Mouse (Mus musculus) MEL (cell line): ENCODE measurements around the gene Lrriq4.

Experiments
- CHD1 ChIP-seq: IDR thresholded peaks from 2 replicates; pipeline ENCODE4 v1.6.1; 2012; ENCODE audit warnings: low read depth, mild to moderate bottlenecking, inconsistent platforms, low read length, improper control_type of control experiment
- CTCF ChIP-seq, 3 experiments: IDR thresholded peaks in 2 of 3; conservative IDR thresholded peaks in 1 of 3; 2 replicates each; pipeline ENCODE4 v1.5.1; 2011 to 2012; ENCODE audit warnings: low read length in 3 of 3, low read depth in 2 of 3, mild to moderate bottlenecking in 2 of 3, improper control_type of control experiment in 1 of 3, inconsistent platforms in 1 of 3, mixed read lengths in 1 of 3, moderate library complexity in 1 of 3; ENCODE audit not compliant: control insufficient read depth in 1 of 3, insufficient read depth in 1 of 3, poor library complexity in 1 of 3, severe bottlenecking in 1 of 3
- EP300 ChIP-seq, 2 experiments: IDR thresholded peaks; 2 replicates each; pipeline ENCODE4 v1.6.1; 2011; ENCODE audit warnings: improper control_type of control experiment in 2 of 2, low read length in 2 of 2, low read depth in 1 of 2, mild to moderate bottlenecking in 1 of 2
- GABPA ChIP-seq: IDR thresholded peaks from 2 replicates; pipeline ENCODE4 v1.6.1; 2012; ENCODE audit warnings: low read depth, mild to moderate bottlenecking, inconsistent platforms, low read length, improper control_type of control experiment, moderate library complexity
- GATA1 ChIP-seq: IDR thresholded peaks from 2 replicates; pipeline ENCODE4 v1.6.1; 2011; ENCODE audit warnings: low read depth, low read length, improper control_type of control experiment
- MAFK ChIP-seq: IDR thresholded peaks from 2 replicates; pipeline ENCODE4 v1.6.1; 2011; ENCODE audit warnings: low read depth, mild to moderate bottlenecking, low read length, improper control_type of control experiment, borderline replicate concordance
- MYC ChIP-seq: IDR thresholded peaks from 2 replicates; pipeline ENCODE4 v1.6.1; 2011; ENCODE audit warnings: low read depth, mild to moderate bottlenecking, low read length, improper control_type of control experiment, moderate library complexity
- POLR2A ChIP-seq, 2 experiments: IDR thresholded peaks; 2 replicates each; pipeline ENCODE4 v1.6.1; 2011 to 2012; ENCODE audit warnings: low read length in 2 of 2, mild to moderate bottlenecking in 2 of 2, control low read depth in 1 of 2, improper control_type of control experiment in 1 of 2, low read depth in 1 of 2, moderate library complexity in 1 of 2; ENCODE audit not compliant: control insufficient read depth in 1 of 2, insufficient read depth in 1 of 2, poor library complexity in 1 of 2
- RAD21 ChIP-seq: IDR thresholded peaks from 2 replicates; pipeline ENCODE4 v1.6.1; 2011; ENCODE audit warnings: mild to moderate bottlenecking, low read depth, low read length, improper control_type of control experiment
- TBP ChIP-seq: IDR thresholded peaks from 2 replicates; pipeline ENCODE4 v1.8.0; 2011; ENCODE audit warnings: low read depth, low read length, improper control_type of control experiment
- ZNF384 ChIP-seq: IDR thresholded peaks from 2 replicates; pipeline ENCODE4 v1.6.1; 2012; ENCODE audit warnings: low read depth, mild to moderate bottlenecking, inconsistent platforms, low read length, improper control_type of control experiment

- TF ChIP-seq CTCF (IDR thresholded peaks at IDR 0.05 in 2 of 3, conservative IDR thresholded peaks at IDR 0.05 in 1 of 3; ENCODE audit: control insufficient read depth in 1 of 3, insufficient read depth in 1 of 3, low read depth in 2 of 3, low read length in 3 of 3, poor library complexity in 1 of 3, severe bottlenecking in 1 of 3) (no peak), CHD1 (no peak), MYC (no peak), MAFK (no peak), EP300 (IDR thresholded peaks at IDR 0.05; ENCODE audit: low read depth in 1 of 2, low read length in 2 of 2) (no peak), ZNF384 (no peak), GATA1 (no peak), TBP (no peak), POLR2A (IDR thresholded peaks at IDR 0.05; ENCODE audit: control insufficient read depth in 1 of 2, insufficient read depth in 1 of 2, low read depth in 1 of 2, low read length in 2 of 2, poor library complexity in 1 of 2) (no peak), RAD21 (no peak), GABPA (no peak)
These were observed 69.0 kb downstream of the Lrriq4 start for GRCm38 (mm10) chr3:30713334-30713733.
